Mouse (Mus musculus): Measurements from ENCODE around the gene BC030867. TPM values are rescaled to one million over a fixed set of nuclear protein-coding genes. Genes with fewer than 3 reads are reported as not detected.

The BC030867 gene
- polyA plus RNA-seq, 1 experiment: 7.2 TPM

- no peak overlapping the region for H3K27ac ChIP-seq (ENCODE audit: insufficient read depth, low read depth, low read length)
- peaks cover 27% of the 10 kb centered on the region for H3K4me1 ChIP-seq (ENCODE audit: control insufficient read depth, insufficient read depth, low read length)
- H3K4me3 ChIP-seq (ENCODE audit: insufficient read depth, low read length): no peak overlapping the region
- no peak for TF ChIP-seq CTCF (IDR thresholded peaks at IDR 0.05; ENCODE audit: low read depth, low read length)
- TF ChIP-seq POLR2A (IDR thresholded peaks at IDR 0.05; ENCODE audit: borderline replicate concordance, low read depth, low read length): no peak
Observed at GRCm38 (mm10) chr11:102310768-102311695, 62.4 kb downstream of the BC030867 start.

- no peak overlapping the region for H3K27ac ChIP-seq (ENCODE audit: insufficient read depth, low read depth, low read length)
- H3K4me1 ChIP-seq (ENCODE audit: control insufficient read depth, insufficient read depth, low read length): peaks cover 27% of the 10 kb centered on the region
- TF ChIP-seq CTCF (IDR thresholded peaks at IDR 0.05; ENCODE audit: low read depth, low read length) (no peak), POLR2A (IDR thresholded peaks at IDR 0.05; ENCODE audit: borderline replicate concordance, low read depth, low read length) (no peak)
- no peak overlapping the region for H3K4me3 ChIP-seq (ENCODE audit: insufficient read depth, low read length)
Observed at GRCm38 (mm10) chr11:102311966-102312365, 63.3 kb downstream of the BC030867 start.

- peaks cover 27% of the 10 kb centered on the region for H3K4me1 ChIP-seq (ENCODE audit: control insufficient read depth, insufficient read depth, low read length)
- H3K27ac ChIP-seq (ENCODE audit: insufficient read depth, low read depth, low read length): no peak overlapping the region
Observed at GRCm38 (mm10) chr11:102312586-102312985, 63.9 kb downstream of the BC030867 start.

GRCm38 (mm10) chr11:102314321-102314720 is 65.6 kb downstream of the BC030867 start:
- Histone ChIP-seq H3K4me3 (ENCODE audit: insufficient read depth, low read length) (no peak overlapping the region), H3K4me1 (ENCODE audit: control insufficient read depth, insufficient read depth, low read length) (peaks cover 27% of the 10 kb centered on the region), H3K27ac (ENCODE audit: insufficient read depth, low read depth, low read length) (no peak overlapping the region)
- TF ChIP-seq CTCF (IDR thresholded peaks at IDR 0.05; ENCODE audit: low read depth, low read length) (no peak), POLR2A (IDR thresholded peaks at IDR 0.05; ENCODE audit: borderline replicate concordance, low read depth, low read length) (no peak)

More at GRCm38 (mm10) chr11:102312586-102312985, 63.9 kb downstream of the BC030867 start:
- H3K4me3 ChIP-seq (ENCODE audit: insufficient read depth, low read length): no peak overlapping the region
- TF ChIP-seq CTCF (IDR thresholded peaks at IDR 0.05; ENCODE audit: low read depth, low read length) (no peak), POLR2A (IDR thresholded peaks at IDR 0.05; ENCODE audit: borderline replicate concordance, low read depth, low read length) (no peak)

Other genes with a start within 250 kb of the BC030867 start
- 0.31 TPM in 1 of 2 replicates, not detected in the other for gene Mpp3, start 220.4 kb upstream of the BC030867 start, polyA plus RNA-seq (2012; ENCODE audit: insufficient read depth, insufficient read length, missing spikeins)
- gene Cd300lg, start 207.4 kb upstream of the BC030867 start, polyA plus RNA-seq (2012; ENCODE audit: insufficient read depth, insufficient read length, missing spikeins): 5.1 and 6.4 TPM in 2 replicates
- not detected in 2 replicates for gene Mpp2, start 160.4 kb upstream of the BC030867 start, polyA plus RNA-seq (2012; ENCODE audit: insufficient read depth, insufficient read length, missing spikeins)
- gene Ppy, start 147.6 kb upstream of the BC030867 start, polyA plus RNA-seq (2012; ENCODE audit: insufficient read depth, insufficient read length, missing spikeins): not detected in 2 replicates
- not detected in 2 replicates for gene Pyy, start 141.1 kb upstream of the BC030867 start, polyA plus RNA-seq (2012; ENCODE audit: insufficient read depth, insufficient read length, missing spikeins)
- gene Nags, start 103.4 kb upstream of the BC030867 start, polyA plus RNA-seq (2012; ENCODE audit: insufficient read depth, insufficient read length, missing spikeins): not detected in 2 replicates
- 10.0 and 10.4 TPM in 2 replicates for gene Tmem101, start 92.5 kb upstream of the BC030867 start, polyA plus RNA-seq (2012; ENCODE audit: insufficient read depth, insufficient read length, missing spikeins)
- gene Lsm12, start 63.6 kb upstream of the BC030867 start, polyA plus RNA-seq (2012; ENCODE audit: insufficient read depth, insufficient read length, missing spikeins): 43.3 and 47.7 TPM in 2 replicates
- gene G6pc3, start 59.3 kb upstream of the BC030867 start, polyA plus RNA-seq (2012; ENCODE audit: insufficient read depth, insufficient read length, missing spikeins): 20.1 and 28.3 TPM in 2 replicates
- 96.3 and 116 TPM in 2 replicates for gene Hdac5, start 18.7 kb upstream of the BC030867 start, polyA plus RNA-seq (2012; ENCODE audit: insufficient read depth, insufficient read length, missing spikeins)
- gene Asb16, start 19.9 kb downstream of the BC030867 start, polyA plus RNA-seq (2012; ENCODE audit: insufficient read depth, insufficient read length, missing spikeins): not detected in 2 replicates
- 50.6 and 62.2 TPM in 2 replicates for gene Tmub2, start 36.0 kb downstream of the BC030867 start, polyA plus RNA-seq (2012; ENCODE audit: insufficient read depth, insufficient read length, missing spikeins)
- 32.9 and 39.8 TPM in 2 replicates for gene Atxn7l3, start 47.7 kb downstream of the BC030867 start, polyA plus RNA-seq (2012; ENCODE audit: insufficient read depth, insufficient read length, missing spikeins)
- 59.0 and 59.7 TPM in 2 replicates for gene Ubtf, start 70.9 kb downstream of the BC030867 start, polyA plus RNA-seq (2012; ENCODE audit: insufficient read depth, insufficient read length, missing spikeins)
- not detected in 2 replicates for gene Slc4a1, start 117.3 kb downstream of the BC030867 start, polyA plus RNA-seq (2012; ENCODE audit: insufficient read depth, insufficient read length, missing spikeins)
- not detected in 2 replicates for gene Rundc3a, start 144.5 kb downstream of the BC030867 start, polyA plus RNA-seq (2012; ENCODE audit: insufficient read depth, insufficient read length, missing spikeins)
- gene Slc25a39, start 159.1 kb downstream of the BC030867 start, polyA plus RNA-seq (2012; ENCODE audit: insufficient read depth, insufficient read length, missing spikeins): 133 and 173 TPM in 2 replicates
- gene Grn, start 181.4 kb downstream of the BC030867 start, polyA plus RNA-seq (2012; ENCODE audit: insufficient read depth, insufficient read length, missing spikeins): 1,924 and 2,101 TPM in 2 replicates
- gene Fam171a2, start 198.8 kb downstream of the BC030867 start, polyA plus RNA-seq (2012; ENCODE audit: insufficient read depth, insufficient read length, missing spikeins): not detected in 2 replicates
- 2.3 and 2.5 TPM in 2 replicates for gene Itga2b, start 221.2 kb downstream of the BC030867 start, polyA plus RNA-seq (2012; ENCODE audit: insufficient read depth, insufficient read length, missing spikeins)

Measured in bone marrow macrophage, adult 2 months (primary cell).